Mouse (Mus musculus) E14TG2a.4 (cell line): ENCODE measurements at regions not wholly inside any gene's neighbourhood (a gene's known extent, or its start where the extent isn't known, plus 50 kb on each side); places are given as distances from the start of the nearest gene placed in this dataset.

ENCODE experiments used
- H3K27me3 ChIP-seq: 2 replicates; pipeline ENCODE4 v1.6.1; 2014; ENCODE audit warnings: low read length, control low read depth; ENCODE audit not compliant: insufficient read depth
- H3K36me3 ChIP-seq: 2 replicates; pipeline ENCODE4 v1.6.1; 2014; ENCODE audit warnings: low read length, control low read depth; ENCODE audit not compliant: insufficient read depth
- H3K4me1 ChIP-seq: replicated peaks from 2 replicates; pipeline ENCODE4 v1.6.1; 2014; ENCODE audit warnings: low read depth, low read length, control low read depth
- H3K4me3 ChIP-seq: replicated peaks from 2 replicates; pipeline ENCODE4 v1.5.1; 2014; ENCODE audit warnings: mild to moderate bottlenecking, low read length
- H3K9me3 ChIP-seq: 2 replicates; pipeline ENCODE4 v1.6.1; 2014; ENCODE audit warnings: low read length, control low read depth
- CTCF ChIP-seq: conservative IDR thresholded peaks from 2 replicates; pipeline ENCODE4 v1.5.1; 2014; ENCODE audit warnings: low read length
- NANOG ChIP-seq: IDR thresholded peaks from 2 replicates; pipeline ENCODE4 v1.6.1; 2014; ENCODE audit warnings: borderline replicate concordance, low read length, mixed read lengths
- POU5F1 ChIP-seq: IDR thresholded peaks from 2 replicates; pipeline ENCODE4 v1.6.1; 2014; ENCODE audit warnings: low read length, borderline replicate concordance

GRCm38 (mm10) chr7:115258626-115259025 is 515.1 kb downstream of the Insc start:
- H3K27me3 ChIP-seq: no peaks in the 10 kb centered on the region
- no peak for TF ChIP-seq NANOG
- TF ChIP-seq POU5F1: no peak
- no peak for TF ChIP-seq CTCF
- no peak overlapping the region for H3K4me3 ChIP-seq
- peaks cover 3% of the 10 kb centered on the region for H3K4me1 ChIP-seq
- H3K36me3 ChIP-seq: no peaks in the 10 kb centered on the region
- H3K9me3 ChIP-seq: no peaks in the 10 kb centered on the region

- TF ChIP-seq POU5F1 (no peak), CTCF (no peak), NANOG (no peak)
- no peak overlapping the region for H3K4me3 ChIP-seq
- H3K36me3 ChIP-seq: no peaks in the 10 kb centered on the region
- H3K9me3 ChIP-seq: no peaks in the 10 kb centered on the region
- H3K27me3 ChIP-seq: no peaks in the 10 kb centered on the region
- peaks cover 3% of the 10 kb centered on the region for H3K4me1 ChIP-seq
These were observed 519.6 kb downstream of the Insc start for GRCm38 (mm10) chr7:115263082-115263481.

- Histone ChIP-seq H3K4me1 (no peaks in the 10 kb centered on the region), H3K4me3 (no peak overlapping the region), H3K27me3 (no peaks in the 10 kb centered on the region), H3K9me3 (no peaks in the 10 kb centered on the region), H3K36me3 (no peaks in the 10 kb centered on the region)
- TF ChIP-seq NANOG (no peak), POU5F1 (no peak), CTCF (no peak)
These were observed 522.6 kb downstream of the Insc start for GRCm38 (mm10) chr7:115266141-115266540.

- Histone ChIP-seq H3K4me3 (no peak overlapping the region), H3K4me1 (no peaks in the 10 kb centered on the region), H3K9me3 (no peaks in the 10 kb centered on the region), H3K36me3 (no peaks in the 10 kb centered on the region), H3K27me3 (no peaks in the 10 kb centered on the region; the same call in 1 of the 2 replicates)
- no peak for TF ChIP-seq POU5F1
- TF ChIP-seq NANOG: no peak
- TF ChIP-seq CTCF: no peak
These were observed 527.3 kb downstream of the Insc start for GRCm38 (mm10) chr7:115270803-115271202.

GRCm38 (mm10) chr7:115274836-115275235 is 531.3 kb downstream of the Insc start:
- no peaks in the 10 kb centered on the region; the same call in 1 of the 2 replicates for H3K27me3 ChIP-seq
- H3K9me3 ChIP-seq: no peaks in the 10 kb centered on the region
- H3K4me3 ChIP-seq: no peak overlapping the region
- H3K4me1 ChIP-seq: no peaks in the 10 kb centered on the region
- H3K36me3 ChIP-seq: no peaks in the 10 kb centered on the region
- no peak for TF ChIP-seq CTCF
- no peak for TF ChIP-seq POU5F1
- no peak for TF ChIP-seq NANOG

- no peaks in the 10 kb centered on the region for H3K36me3 ChIP-seq
- no peak overlapping the region for H3K4me3 ChIP-seq
- H3K4me1 ChIP-seq: no peaks in the 10 kb centered on the region
- TF ChIP-seq CTCF (no peak), POU5F1 (no peak), NANOG (no peak)
- no peaks in the 10 kb centered on the region for H3K27me3 ChIP-seq
- no peaks in the 10 kb centered on the region for H3K9me3 ChIP-seq
These were observed 547.4 kb downstream of the Insc start for GRCm38 (mm10) chr7:115290801-115291417.

GRCm38 (mm10) chr7:115294655-115295230 is 551.2 kb downstream of the Insc start:
- Histone ChIP-seq H3K9me3 (no peaks in the 10 kb centered on the region), H3K36me3 (no peaks in the 10 kb centered on the region), H3K4me1 (no peaks in the 10 kb centered on the region)

GRCm38 (mm10) chr7:115300241-115300640 is 556.7 kb downstream of the Insc start:
- Histone ChIP-seq H3K4me1 (no peaks in the 10 kb centered on the region), H3K27me3 (no peaks in the 10 kb centered on the region), H3K4me3 (no peak overlapping the region), H3K9me3 (no peaks in the 10 kb centered on the region), H3K36me3 (no peaks in the 10 kb centered on the region)
- TF ChIP-seq NANOG (no peak), CTCF (no peak), POU5F1 (no peak)

More at GRCm38 (mm10) chr7:115294655-115295230, 551.2 kb downstream of the Insc start:
- TF ChIP-seq POU5F1 (no peak), NANOG (no peak), CTCF (no peak)
- no peaks in the 10 kb centered on the region for H3K27me3 ChIP-seq
- H3K4me3 ChIP-seq: no peak overlapping the region

GRCm38 (mm10) chr7:115308377-115308776 is 564.9 kb downstream of the Insc start:
- 0 out of 2 replicates have a peak, but pooled peaks cover 2% of the 10 kb centered on the region for H3K4me1 ChIP-seq
- TF ChIP-seq POU5F1 (no peak), CTCF (no peak), NANOG (no peak)

More at GRCm38 (mm10) chr7:115308377-115308776, 564.9 kb downstream of the Insc start:
- no peak overlapping the region for H3K4me3 ChIP-seq
- no peaks in the 10 kb centered on the region for H3K27me3 ChIP-seq
- no peaks in the 10 kb centered on the region for H3K36me3 ChIP-seq
- H3K9me3 ChIP-seq: no peaks in the 10 kb centered on the region
